Mouse (Mus musculus) megakaryocyte, embryonic 14.5 days (primary cell): ENCODE data around the gene Zfp827.

Experiments used
- FLI1 ChIP-seq: IDR thresholded peaks from 2 replicates; pipeline ENCODE4 v1.6.1; 2012; ENCODE audit warnings: low read length, inconsistent platforms, mixed read lengths
- GATA1 ChIP-seq: IDR thresholded peaks from 3 replicates; pipeline ENCODE4 v1.6.1; 2012; ENCODE audit warnings: mixed read lengths, low read length, inconsistent platforms, borderline replicate concordance

DNA sequence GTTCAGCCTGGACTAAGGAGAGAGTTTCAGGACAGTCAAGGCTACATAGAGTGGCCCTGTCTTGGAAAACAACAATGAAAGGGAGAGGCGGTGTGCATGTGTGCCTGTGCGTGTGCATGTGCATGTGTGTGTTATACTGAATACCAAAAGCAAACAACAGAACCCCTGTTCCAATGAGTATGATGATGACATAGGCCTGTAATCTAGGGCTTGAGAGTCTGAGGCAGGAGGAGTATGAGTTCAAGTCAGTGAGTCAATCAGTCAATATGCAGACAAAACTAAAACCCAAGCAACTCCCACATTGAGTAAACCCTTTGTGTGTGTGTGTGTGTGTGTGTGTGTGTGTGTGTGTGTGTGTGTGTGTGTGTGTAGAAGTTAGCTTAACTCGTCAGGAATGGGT lies 13.2 kb downstream of the Zfp827 start:
- no peak for TF ChIP-seq GATA1
- no peak for TF ChIP-seq FLI1
